Mouse (Mus musculus) hindbrain, embryonic 13.5 days (tissue): ENCODE measurements at regions not wholly inside any gene's neighbourhood (a gene's known extent, or its start where the extent isn't known, plus 50 kb on each side); places are given as distances from the start of the nearest gene placed in this dataset.

Experiments
- ATAC-seq: fragments of 200-750 bp; cut with Nextera tagmentation; 2 replicates; pipeline ENCODE4 v1.8.0; 2017; ENCODE audit warnings: moderate TSS enrichment; ENCODE audit not compliant: low FRiP score
- H3K27ac ChIP-seq: fragments of 300-500 bp; sonication (generic); 2 replicates; pipeline ENCODE4 v1.5.1; 2015; ENCODE audit warnings: inconsistent platforms, mild to moderate bottlenecking, moderate library complexity
- H3K27me3 ChIP-seq: fragments of 300-500 bp; sonication (generic); 2 replicates; pipeline ENCODE4 v1.6.1; 2015; ENCODE audit warnings: mild to moderate bottlenecking, inconsistent platforms
- H3K36me3 ChIP-seq: fragments of 300-500 bp; sonication (generic); 2 replicates; pipeline ENCODE4 v1.6.1; 2015; ENCODE audit warnings: mild to moderate bottlenecking, inconsistent platforms
- H3K4me1 ChIP-seq: fragments of 300-500 bp; sonication (generic); replicated peaks from 2 replicates; pipeline ENCODE4 v1.6.1; 2015; ENCODE audit warnings: inconsistent platforms
- H3K4me2 ChIP-seq: fragments of 300-500 bp; sonication (generic); 2 replicates; pipeline ENCODE4 v1.6.1; 2015; ENCODE audit warnings: inconsistent platforms, mild to moderate bottlenecking, moderate library complexity
- H3K4me3 ChIP-seq: fragments of 300-500 bp; sonication (generic); 2 replicates; pipeline ENCODE4 v1.5.1; 2015; ENCODE audit warnings: mild to moderate bottlenecking, inconsistent platforms
- H3K9ac ChIP-seq: fragments of 300-500 bp; sonication (generic); 2 replicates; pipeline ENCODE4 v1.6.1; 2015; ENCODE audit warnings: mild to moderate bottlenecking, inconsistent platforms
- H3K9me3 ChIP-seq: fragments of 300-500 bp; sonication (generic); 2 replicates; pipeline ENCODE4 v1.6.1; 2016; ENCODE audit warnings: inconsistent platforms
- WGBS: fragments of 180-500 bp; shearing (Covaris S2); methylation state at CpG from one replicate; pipeline ENCODE4 v1.1.7; 2015; 5-methylcytosine and 5-hydroxymethylcytosine counted together

DNA sequence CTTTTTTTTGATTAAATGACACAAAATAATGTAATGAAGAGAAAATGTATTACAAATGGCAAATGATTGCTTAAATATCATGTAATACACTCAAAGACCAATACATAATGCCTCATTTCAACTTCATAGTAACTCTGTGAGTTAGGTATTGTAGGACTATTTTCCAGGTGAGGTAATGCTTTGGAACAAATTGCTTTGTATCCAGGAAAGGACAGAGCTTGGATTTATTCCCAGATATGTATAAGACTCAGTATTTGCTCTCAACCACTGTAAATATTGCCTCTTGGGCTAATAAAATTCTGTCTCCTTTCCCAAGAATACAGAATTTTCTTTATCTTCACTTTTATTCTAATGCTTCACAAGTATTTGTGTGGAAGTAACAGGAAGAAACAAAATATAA is 148.2 kb upstream of the Mbnl1 start:
- ATAC-seq = no peak

DNA sequence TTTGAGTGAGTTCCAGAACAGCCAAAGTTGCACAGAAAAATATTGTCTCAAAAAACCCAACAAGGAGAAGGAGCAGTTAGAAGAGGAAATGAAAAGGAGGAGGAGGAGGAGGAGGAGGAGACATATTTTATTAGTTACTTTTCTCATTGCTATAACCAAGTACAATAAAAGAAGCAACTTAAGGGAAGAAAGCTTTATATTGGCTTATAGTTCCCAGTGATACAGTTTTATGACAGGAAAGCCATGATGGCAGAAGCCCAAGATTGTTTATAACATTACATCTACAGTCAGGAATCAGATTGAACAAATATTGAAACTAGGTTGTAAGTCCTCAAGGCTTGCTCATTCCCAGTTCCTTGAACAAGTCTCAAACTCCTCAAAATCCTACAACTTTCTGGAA is 147.7 kb upstream of the Mbnl1 start:
- Histone ChIP-seq H3K4me3 (no peak overlapping the region), H3K9me3 (no peaks in the 10 kb centered on the region), H3K9ac (no peak overlapping the region), H3K4me2 (no peak overlapping the region), H3K27me3 (no peaks in the 10 kb centered on the region), H3K4me1 (no peaks in the 10 kb centered on the region), H3K27ac (no peak overlapping the region), H3K36me3 (no peaks in the 10 kb centered on the region)
- ATAC-seq = no peak

More for the DNA sequence above, 148.2 kb upstream of the Mbnl1 start:
- Histone ChIP-seq H3K9me3 (no peaks in the 10 kb centered on the region), H3K4me3 (no peak overlapping the region), H3K36me3 (no peaks in the 10 kb centered on the region), H3K4me2 (no peak overlapping the region), H3K4me1 (no peaks in the 10 kb centered on the region), H3K27me3 (no peaks in the 10 kb centered on the region), H3K9ac (no peak overlapping the region), H3K27ac (no peak overlapping the region)

GRCm38 (mm10) chr3:60332460-60332859 is 140.2 kb upstream of the Mbnl1 start:
- Histone ChIP-seq H3K27ac (no peak overlapping the region), H3K4me1 (no peaks in the 10 kb centered on the region), H3K36me3 (no peaks in the 10 kb centered on the region), H3K9me3 (no peaks in the 10 kb centered on the region), H3K27me3 (no peaks in the 10 kb centered on the region), H3K9ac (no peak overlapping the region), H3K4me2 (no peak overlapping the region), H3K4me3 (no peak overlapping the region)
- no peak for ATAC-seq

- Histone ChIP-seq H3K4me1 (no peaks in the 10 kb centered on the region), H3K27ac (no peak overlapping the region), H3K27me3 (no peaks in the 10 kb centered on the region), H3K4me2 (no peak overlapping the region), H3K4me3 (no peak overlapping the region), H3K36me3 (no peaks in the 10 kb centered on the region), H3K9ac (no peak overlapping the region), H3K9me3 (no peaks in the 10 kb centered on the region)
- no peak for ATAC-seq
- 91% methylated on average over 2 of the region's 2 CpGs for WGBS
Observed at GRCm38 (mm10) chr3:60333669-60334068, 139.0 kb upstream of the Mbnl1 start.

GRCm38 (mm10) chr3:60334133-60334532 is 138.5 kb upstream of the Mbnl1 start:
- Histone ChIP-seq H3K27me3 (no peaks in the 10 kb centered on the region), H3K9me3 (no peaks in the 10 kb centered on the region), H3K4me2 (no peak overlapping the region), H3K4me1 (no peaks in the 10 kb centered on the region), H3K4me3 (no peak overlapping the region), H3K27ac (no peak overlapping the region), H3K36me3 (no peaks in the 10 kb centered on the region), H3K9ac (no peak overlapping the region)
- no peak for ATAC-seq
- 92% methylated on average over 2 of the region's 2 CpGs for WGBS

DNA sequence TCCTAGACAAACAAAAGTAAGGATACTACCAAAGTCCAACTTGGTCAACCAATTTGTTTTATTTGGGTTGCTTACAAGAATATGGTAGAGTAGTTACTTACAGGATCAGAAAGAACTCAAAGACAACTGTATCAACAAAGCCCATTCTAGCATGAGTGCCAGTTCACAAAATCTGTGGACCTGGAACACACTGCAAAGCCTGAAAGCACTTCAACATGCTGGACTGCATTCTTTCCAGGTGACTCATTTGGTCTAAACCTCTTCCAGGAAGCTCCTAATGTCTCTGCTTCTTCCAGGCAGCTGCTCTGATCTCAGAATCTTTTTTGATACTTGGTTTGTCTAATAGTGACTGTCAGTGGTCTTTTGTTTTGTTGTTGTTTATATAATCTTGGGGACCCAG is 126.2 kb upstream of the Mbnl1 start:
- H3K36me3 ChIP-seq = no peaks in the 10 kb centered on the region
- H3K4me1 ChIP-seq = no peaks in the 10 kb centered on the region
- no peaks in the 10 kb centered on the region for H3K27me3 ChIP-seq
- H3K4me2 ChIP-seq = no peak overlapping the region
- ATAC-seq = no peak
- no peaks in the 10 kb centered on the region for H3K9me3 ChIP-seq
- H3K9ac ChIP-seq = no peak overlapping the region
- no peak overlapping the region for H3K27ac ChIP-seq
- H3K4me3 ChIP-seq = no peak overlapping the region

DNA sequence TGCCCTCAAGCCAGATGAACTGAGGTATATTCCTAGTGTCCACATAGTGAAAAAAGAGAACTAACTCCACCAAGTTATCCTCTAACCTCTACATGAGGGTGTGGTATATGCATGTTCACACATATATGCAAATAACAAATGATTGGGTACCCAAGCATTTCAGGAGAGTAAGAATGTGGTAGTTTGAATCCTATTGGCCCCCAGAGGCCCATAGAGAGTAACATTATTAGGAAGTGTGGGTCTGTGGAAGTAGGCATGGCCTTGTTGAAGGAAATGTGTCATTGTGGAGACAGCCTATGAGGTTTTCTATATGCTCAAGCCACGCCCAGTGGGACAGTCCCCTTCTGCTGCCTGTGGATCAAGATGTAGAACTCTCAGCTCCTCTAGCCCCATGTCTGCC is 125.6 kb upstream of the Mbnl1 start:
- Histone ChIP-seq H3K4me2 (no peak overlapping the region), H3K9me3 (no peaks in the 10 kb centered on the region), H3K27me3 (no peaks in the 10 kb centered on the region), H3K9ac (no peak overlapping the region), H3K4me1 (no peaks in the 10 kb centered on the region), H3K4me3 (no peak overlapping the region), H3K27ac (no peak overlapping the region), H3K36me3 (no peaks in the 10 kb centered on the region)
- 87% methylated on average over 1 of the region's 1 CpGs for WGBS
- ATAC-seq = no peak

DNA sequence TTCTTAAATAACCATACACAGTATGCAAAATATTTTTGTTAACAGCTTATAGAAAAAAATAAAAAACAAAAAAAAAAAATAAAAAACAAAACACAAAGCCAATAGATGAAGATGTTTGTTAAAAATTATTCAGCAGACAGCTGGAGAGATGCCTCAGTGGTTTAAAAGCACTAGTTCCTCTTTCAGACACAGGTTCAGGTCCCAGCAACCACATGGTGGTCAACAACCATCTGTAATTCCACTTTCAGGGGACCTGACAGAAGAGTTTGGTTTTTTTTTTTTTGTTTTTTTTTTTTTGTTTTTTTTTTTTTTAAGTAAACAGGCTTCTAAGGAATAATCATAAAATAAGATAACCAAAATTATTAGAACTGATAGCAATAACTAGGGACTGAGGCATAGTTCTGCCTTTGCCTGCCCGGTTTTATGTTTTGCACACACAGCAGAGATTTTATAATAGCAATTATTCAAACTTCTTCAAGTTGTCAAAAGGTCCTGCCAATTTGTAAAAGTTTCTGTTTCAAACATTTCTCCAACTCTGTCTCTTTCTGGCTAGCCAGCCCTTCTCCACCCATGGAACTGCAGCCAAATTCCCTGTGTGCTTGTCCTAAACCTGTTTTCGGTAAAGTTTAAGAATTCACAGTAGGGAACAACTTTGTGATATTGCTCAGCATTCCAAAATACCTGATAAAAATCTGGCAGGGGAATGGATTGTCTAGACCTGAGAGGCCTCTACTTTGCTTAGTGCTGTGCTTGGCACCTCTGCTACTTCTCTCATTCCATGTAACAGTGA is 101.3 kb upstream of the Mbnl1 start:
- Histone ChIP-seq H3K36me3 (no peaks in the 10 kb centered on the region), H3K9me3 (no peaks in the 10 kb centered on the region), H3K27ac (no peak overlapping the region), H3K27me3 (no peaks in the 10 kb centered on the region), H3K4me3 (no peak overlapping the region), H3K4me2 (no peak overlapping the region), H3K9ac (no peak overlapping the region), H3K4me1 (no peaks in the 10 kb centered on the region)
- 96% methylated on average over 2 of the region's 2 CpGs for WGBS
- no peak for ATAC-seq

DNA sequence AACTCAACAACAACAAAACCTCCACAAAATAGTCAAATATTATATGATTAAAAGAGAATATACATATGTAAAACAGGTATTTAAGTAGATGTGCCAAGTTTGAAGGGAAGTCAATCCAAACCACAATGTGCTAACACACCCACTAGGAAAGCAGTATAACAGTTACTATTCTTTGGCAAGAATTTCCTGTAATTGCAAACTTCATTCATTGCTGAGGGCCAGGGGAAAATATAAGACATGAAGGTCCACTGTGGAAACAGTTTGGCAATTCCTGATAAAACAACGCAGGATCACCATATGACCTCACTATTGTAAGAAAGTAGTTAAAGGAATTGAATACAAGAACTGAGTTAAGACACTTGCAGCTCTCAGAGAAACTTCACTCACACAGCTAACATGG is 99.0 kb upstream of the Mbnl1 start:
- Histone ChIP-seq H3K4me2 (no peak overlapping the region), H3K36me3 (no peaks in the 10 kb centered on the region), H3K27ac (no peak overlapping the region), H3K9me3 (no peaks in the 10 kb centered on the region), H3K9ac (no peak overlapping the region), H3K27me3 (no peaks in the 10 kb centered on the region), H3K4me3 (no peak overlapping the region), H3K4me1 (no peaks in the 10 kb centered on the region)
- 84% methylated on average over 1 of the region's 1 CpGs for WGBS
- ATAC-seq = no peak

GRCm38 (mm10) chr3:60388593-60388992 is 84.0 kb upstream of the Mbnl1 start:
- Histone ChIP-seq H3K27ac (no peak overlapping the region), H3K27me3 (no peaks in the 10 kb centered on the region), H3K36me3 (no peaks in the 10 kb centered on the region), H3K4me2 (no peak overlapping the region), H3K4me3 (no peak overlapping the region), H3K4me1 (no peaks in the 10 kb centered on the region), H3K9ac (no peak overlapping the region), H3K9me3 (no peaks in the 10 kb centered on the region)
- ATAC-seq = no peak
- 73% methylated on average over 2 of the region's 2 CpGs for WGBS

GRCm38 (mm10) chr3:60389032-60389431 is 83.6 kb upstream of the Mbnl1 start:
- Histone ChIP-seq H3K9me3 (no peaks in the 10 kb centered on the region), H3K4me2 (no peak overlapping the region), H3K36me3 (no peaks in the 10 kb centered on the region), H3K9ac (no peak overlapping the region), H3K27me3 (no peaks in the 10 kb centered on the region), H3K4me3 (no peak overlapping the region), H3K27ac (no peak overlapping the region), H3K4me1 (no peaks in the 10 kb centered on the region)
- no peak for ATAC-seq
- 83% methylated on average over 2 of the region's 2 CpGs for WGBS

DNA sequence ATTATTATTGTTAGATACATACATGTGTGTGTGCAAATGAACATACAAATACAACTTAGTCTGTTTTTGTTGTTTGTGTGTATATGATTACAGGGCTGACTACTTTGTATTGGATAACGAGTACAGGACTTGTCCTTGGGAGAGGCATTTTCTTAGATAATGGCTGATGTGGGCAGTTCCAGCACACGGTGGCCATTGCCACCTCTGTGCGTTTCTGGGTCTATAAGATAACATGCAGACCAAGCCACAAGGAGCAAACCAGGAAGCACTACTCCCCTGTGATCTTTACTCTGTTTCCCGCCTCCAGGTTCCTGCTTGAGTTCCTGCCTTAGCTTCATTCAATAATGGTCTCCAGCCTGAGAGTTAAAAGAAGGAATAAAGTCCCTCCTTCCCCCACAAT is 77.3 kb upstream of the Mbnl1 start:
- H3K4me3 ChIP-seq = no peak overlapping the region
- H3K27me3 ChIP-seq = no peaks in the 10 kb centered on the region
- WGBS = 89% methylated on average over 4 of the region's 4 CpGs
- no peaks in the 10 kb centered on the region for H3K9me3 ChIP-seq
- H3K36me3 ChIP-seq = no peaks in the 10 kb centered on the region
- H3K27ac ChIP-seq = no peak overlapping the region
- no peak overlapping the region for H3K4me2 ChIP-seq
- ATAC-seq = no peak
- H3K9ac ChIP-seq = no peak overlapping the region
- H3K4me1 ChIP-seq = no peaks in the 10 kb centered on the region

DNA sequence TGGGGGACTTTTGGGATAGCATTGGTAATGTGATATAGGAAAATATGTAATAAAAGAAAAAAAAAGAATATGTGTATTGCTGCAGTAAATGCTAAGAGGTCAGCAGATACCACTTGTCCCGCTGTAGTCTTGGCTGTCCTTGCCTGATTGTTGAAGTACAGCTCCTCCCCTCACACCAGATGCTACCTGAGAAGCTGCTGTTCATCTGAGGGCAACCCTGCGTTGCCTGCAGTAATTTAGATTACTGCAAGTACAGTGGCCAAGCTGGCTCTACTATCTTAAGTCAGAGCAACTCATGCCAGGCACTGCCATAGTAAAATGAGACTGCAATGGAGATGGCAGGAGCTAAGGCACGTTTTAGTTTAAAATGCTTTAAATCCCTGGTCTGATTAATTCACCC is 75.7 kb upstream of the Mbnl1 start:
- no peak overlapping the region for H3K4me2 ChIP-seq
- H3K9ac ChIP-seq = no peak overlapping the region
- no peak for ATAC-seq
- H3K4me3 ChIP-seq = no peak overlapping the region
- no peaks in the 10 kb centered on the region for H3K36me3 ChIP-seq
- H3K4me1 ChIP-seq = no peaks in the 10 kb centered on the region
- no peak overlapping the region for H3K27ac ChIP-seq
- no peaks in the 10 kb centered on the region for H3K9me3 ChIP-seq
- WGBS = 78% methylated on average over 3 of the region's 3 CpGs
- H3K27me3 ChIP-seq = no peaks in the 10 kb centered on the region
